ENCODE assay signal across 21 mouse cellular contexts in genomic region chr6:128000777-128001176, GRCm38 (mm10).
DNase-seq lines count a peak whose midpoint lies in the region; ATAC-seq and TF ChIP-seq lines count a peak whose summit lies in the region.
"Had no signal": no experiment of that assay in that cellular context is flagged by ENCODE, and none has a peak within 500 bp of the region (broad histone marks: within the 10 kb centered on the region; RNA-seq: fewer than 3 reads in every experiment).

No protein-coding gene starts in this region.

- H3K36me3 ChIP-seq in forebrain, embryonic 14.5 days (ENCODE audit: control insufficient read depth, insufficient read depth, low read length): no peaks in the 10 kb centered on the region
- H3K36me3 ChIP-seq in forebrain, embryonic 11.5 days (ENCODE audit: control insufficient read depth, insufficient read depth, low read length): no peaks in the 10 kb centered on the region
- no peaks in the 10 kb centered on the region for H3K36me3 ChIP-seq in hindbrain, embryonic 15.5 days
- no peaks in the 10 kb centered on the region for H3K36me3 ChIP-seq in hindbrain, embryonic 13.5 days
- H3K36me3 ChIP-seq in midbrain, embryonic 16.5 days (ENCODE audit: control insufficient read depth, insufficient read depth, low read length): no peaks in the 10 kb centered on the region
- no peaks in the 10 kb centered on the region for H3K36me3 ChIP-seq in midbrain, embryonic 11.5 days (ENCODE audit: control insufficient read depth, insufficient read depth, low read length)
- no peaks in the 10 kb centered on the region for H3K36me3 ChIP-seq in heart, adult 2 months (ENCODE audit: control insufficient read depth, insufficient read depth, low read length)
- H3K36me3 ChIP-seq: embryonic facial prominence, embryonic 12.5 days; midbrain, embryonic 12.5 days had no signal

- no peak; the same call in 1 of the 2 replicates for ATAC-seq in forebrain, embryonic 14.5 days
- ATAC-seq in forebrain, embryonic 11.5 days (replicated peaks; ENCODE audit: low FRiP score): no peak
- peak; percentile 46; the same call in 1 of the 2 replicates for ATAC-seq in hindbrain, embryonic 15.5 days (ENCODE audit: low FRiP score, low read depth)
- no peak for ATAC-seq in hindbrain, embryonic 13.5 days (ENCODE audit: low FRiP score)
- ATAC-seq in midbrain, embryonic 16.5 days: peak; percentile 56; the same call in 1 of the 2 replicates
- ATAC-seq in midbrain, embryonic 11.5 days (ENCODE audit: low FRiP score): no peak
- ATAC-seq: CD4-positive, CD25-positive, alpha-beta regulatory T cell, adult 4 months; forebrain, embryonic 13.5 days; inflammation-experienced regulatory T-cells, adult 6 months had no signal

- TF ChIP-seq POLR2A in heart, adult 2 months (IDR thresholded peaks at IDR 0.05; ENCODE audit: insufficient read depth, low read depth, low read length): no peak

- H3K27me3 ChIP-seq in forebrain, embryonic 14.5 days (replicated peaks; ENCODE audit: control insufficient read depth, insufficient read depth, low read length): no peaks in the 10 kb centered on the region
- no peaks in the 10 kb centered on the region for H3K27me3 ChIP-seq in forebrain, embryonic 11.5 days (ENCODE audit: control insufficient read depth, insufficient read depth, low read length)
- no peaks in the 10 kb centered on the region for H3K27me3 ChIP-seq in hindbrain, embryonic 15.5 days
- H3K27me3 ChIP-seq in hindbrain, embryonic 13.5 days: no peaks in the 10 kb centered on the region
- H3K27me3 ChIP-seq in midbrain, embryonic 16.5 days (ENCODE audit: control insufficient read depth, insufficient read depth, low read depth, low read length): no peaks in the 10 kb centered on the region
- no peaks in the 10 kb centered on the region for H3K27me3 ChIP-seq in midbrain, embryonic 11.5 days (ENCODE audit: control insufficient read depth, insufficient read depth, low read length)
- H3K27me3 ChIP-seq in heart, adult 2 months (ENCODE audit: control insufficient read depth, insufficient read depth, low read length): no peaks in the 10 kb centered on the region
- H3K27me3 ChIP-seq: embryonic facial prominence, embryonic 12.5 days; forebrain, embryonic 13.5 days; limb, embryonic 12.5 days; midbrain, embryonic 12.5 days had no signal

- H3K9me3 ChIP-seq in forebrain, embryonic 14.5 days (replicated peaks; ENCODE audit: control insufficient read depth, low read length): no peaks in the 10 kb centered on the region
- no peaks in the 10 kb centered on the region for H3K9me3 ChIP-seq in forebrain, embryonic 11.5 days (ENCODE audit: control insufficient read depth, low read length)
- H3K9me3 ChIP-seq in hindbrain, embryonic 15.5 days: no peaks in the 10 kb centered on the region
- H3K9me3 ChIP-seq in hindbrain, embryonic 13.5 days: no peaks in the 10 kb centered on the region
- no peaks in the 10 kb centered on the region for H3K9me3 ChIP-seq in midbrain, embryonic 16.5 days (replicated peaks; ENCODE audit: control insufficient read depth, low read length, poor library complexity, severe bottlenecking)
- no peaks in the 10 kb centered on the region for H3K9me3 ChIP-seq in midbrain, embryonic 11.5 days (ENCODE audit: control insufficient read depth, low read length)
- H3K9me3 ChIP-seq: embryonic facial prominence, embryonic 12.5 days; forebrain, embryonic 13.5 days; limb, embryonic 12.5 days; midbrain, embryonic 12.5 days had no signal

- H3K4me1 ChIP-seq in forebrain, embryonic 14.5 days (ENCODE audit: control insufficient read depth, insufficient read depth, low read length): no peaks in the 10 kb centered on the region
- no peaks in the 10 kb centered on the region; the same call in 1 of the 2 replicates for H3K4me1 ChIP-seq in forebrain, embryonic 11.5 days (replicated peaks; ENCODE audit: control insufficient read depth, insufficient read depth, low read length)
- H3K4me1 ChIP-seq in hindbrain, embryonic 15.5 days (replicated peaks): peaks cover 42% of the 10 kb centered on the region
- H3K4me1 ChIP-seq in hindbrain, embryonic 13.5 days (replicated peaks): peaks cover 49% of the 10 kb centered on the region
- H3K4me1 ChIP-seq in midbrain, embryonic 16.5 days (ENCODE audit: control insufficient read depth, insufficient read depth, low read length): no peaks in the 10 kb centered on the region
- H3K4me1 ChIP-seq in midbrain, embryonic 11.5 days (ENCODE audit: control insufficient read depth, insufficient read depth, low read length): peaks cover 6% of the 10 kb centered on the region; the same call in 1 of the 2 replicates
- H3K4me1 ChIP-seq in heart, adult 2 months (ENCODE audit: control insufficient read depth, insufficient read depth, low read length): peaks cover 2% of the 10 kb centered on the region; the same call in 1 of the 2 replicates

- WGBS in forebrain, embryonic 14.5 days: 57% methylated on average over 3 of the region's 3 CpGs
- 88% methylated on average over 3 of the region's 3 CpGs for WGBS in forebrain, embryonic 11.5 days
- whole genome bisulfite sequencing in hindbrain, embryonic 15.5 days: 70% methylated on average over 3 of the region's 3 CpGs
- 72% methylated on average over 3 of the region's 3 CpGs for WGBS in hindbrain, embryonic 13.5 days
- 66% methylated on average over 3 of the region's 3 CpGs for WGBS in midbrain, embryonic 16.5 days
- 77% methylated on average over 3 of the region's 3 CpGs for WGBS in midbrain, embryonic 11.5 days
- WGBS in heart, adult 2 months: 81% methylated on average over 3 of the region's 3 CpGs

- DNase-seq in forebrain, embryonic 14.5 days (ENCODE audit: low spot score): peak; percentile 59
- no peak for DNase-seq in forebrain, embryonic 11.5 days (ENCODE audit: low spot score)
- DNase-seq in midbrain, embryonic 11.5 days (ENCODE audit: low spot score, missing footprints): no peak
- DNase-seq in heart, adult 2 months: no peak
- DNase-seq: adrenal gland, postnatal 25 days; gastrocnemius, postnatal 36 days; kidney, adult 18-20 months; kidney, postnatal 4 days; lung, adult 18-20 months; lung, postnatal 10 days; thymus, adult 2 months had no signal

- no peak overlapping the region for H3K4me3 ChIP-seq in forebrain, embryonic 14.5 days (ENCODE audit: low read depth, low read length)
- H3K4me3 ChIP-seq in forebrain, embryonic 11.5 days (ENCODE audit: low read depth, low read length): no peak overlapping the region
- H3K4me3 ChIP-seq in hindbrain, embryonic 15.5 days: no peak overlapping the region
- no peak overlapping the region for H3K4me3 ChIP-seq in hindbrain, embryonic 13.5 days
- no peak overlapping the region for H3K4me3 ChIP-seq in midbrain, embryonic 16.5 days (ENCODE audit: low read depth, low read length)
- no peak overlapping the region for H3K4me3 ChIP-seq in midbrain, embryonic 11.5 days (ENCODE audit: low read depth, low read length)
- no peak overlapping the region for H3K4me3 ChIP-seq in heart, adult 2 months
- H3K4me3 ChIP-seq: embryonic facial prominence, embryonic 12.5 days; forebrain, embryonic 13.5 days; limb, embryonic 12.5 days; midbrain, embryonic 12.5 days had no signal

- 0 out of 2 replicates have a peak, but pooled peaks cover 1% of the 10 kb centered on the region for H3K79me2 ChIP-seq in heart, adult 2 months (replicated peaks; ENCODE audit: control insufficient read depth, insufficient read depth, low read length)

- no peak overlapping the region for H3K4me2 ChIP-seq in forebrain, embryonic 14.5 days (ENCODE audit: low read length)
- H3K4me2 ChIP-seq in forebrain, embryonic 11.5 days (ENCODE audit: low read depth, low read length, severe bottlenecking): no peak overlapping the region
- no peak overlapping the region for H3K4me2 ChIP-seq in hindbrain, embryonic 15.5 days
- H3K4me2 ChIP-seq in hindbrain, embryonic 13.5 days: no peak overlapping the region
- no peak overlapping the region for H3K4me2 ChIP-seq in midbrain, embryonic 16.5 days (ENCODE audit: low read length)
- H3K4me2 ChIP-seq in midbrain, embryonic 11.5 days: no peak overlapping the region
- H3K4me2 ChIP-seq: embryonic facial prominence, embryonic 12.5 days; forebrain, embryonic 13.5 days; limb, embryonic 12.5 days; liver, embryonic 11.5 days; midbrain, embryonic 12.5 days had no signal

- no peak overlapping the region for H3K27ac ChIP-seq in forebrain, embryonic 14.5 days (ENCODE audit: low read depth, low read length)
- H3K27ac ChIP-seq in forebrain, embryonic 11.5 days (ENCODE audit: low read depth, low read length): no peak overlapping the region
- H3K27ac ChIP-seq in hindbrain, embryonic 15.5 days (replicated peaks): no peak overlapping the region
- H3K27ac ChIP-seq in hindbrain, embryonic 13.5 days: no peak overlapping the region
- no peak overlapping the region for H3K27ac ChIP-seq in midbrain, embryonic 16.5 days (ENCODE audit: low read length)
- no peak overlapping the region for H3K27ac ChIP-seq in midbrain, embryonic 11.5 days (ENCODE audit: low read depth, low read length)
- no peak overlapping the region for H3K27ac ChIP-seq in heart, adult 2 months
- H3K27ac ChIP-seq: forebrain, embryonic 13.5 days; limb, embryonic 12.5 days; midbrain, embryonic 12.5 days had no signal

- no peak overlapping the region for H3K9ac ChIP-seq in forebrain, embryonic 14.5 days (ENCODE audit: low read length)
- H3K9ac ChIP-seq in forebrain, embryonic 11.5 days (ENCODE audit: low read length): no peak overlapping the region
- no peak overlapping the region for H3K9ac ChIP-seq in hindbrain, embryonic 15.5 days
- no peak overlapping the region; the same call in 1 of the 2 replicates for H3K9ac ChIP-seq in hindbrain, embryonic 13.5 days
- H3K9ac ChIP-seq in midbrain, embryonic 16.5 days (ENCODE audit: low read depth, low read length): no peak overlapping the region
- no peak overlapping the region for H3K9ac ChIP-seq in midbrain, embryonic 11.5 days (ENCODE audit: low read length)
- no peak overlapping the region for H3K9ac ChIP-seq in heart, adult 2 months (ENCODE audit: low read depth, low read length)
- H3K9ac ChIP-seq: forebrain, embryonic 13.5 days; limb, embryonic 12.5 days; midbrain, embryonic 12.5 days had no signal

- TF ChIP-seq EP300 in heart, adult 2 months (IDR thresholded peaks at IDR 0.05; ENCODE audit: insufficient read depth, low read depth, low read length): no peak

- TF ChIP-seq CTCF in heart, adult 2 months (IDR thresholded peaks at IDR 0.05): no peak

- intact Hi-C loops in heart, adult 2 months (cut with DNase I): no loop called here

Comparison
In these comparisons a context has a peak if more than half of its experiments do, and no peak if none do; other contexts are left out.
1. ATAC-seq: peak in hindbrain, embryonic 15.5 days (single experiment) and midbrain, embryonic 16.5 days (single experiment); none in forebrain, embryonic 14.5 days (single experiment), forebrain, embryonic 11.5 days (single experiment), hindbrain, embryonic 13.5 days (single experiment) and midbrain, embryonic 11.5 days (single experiment).